Mouse (Mus musculus) heart, postnatal 25 days (tissue): ENCODE measurements around the gene Kank1. TPM values are rescaled to one million over a fixed set of nuclear protein-coding genes. Genes with fewer than 3 reads are reported as not detected.

Experiments
- DNase-seq: peaks from one replicate; pipeline ENCODE4 v3.0.0; 2022; ENCODE audit warnings: low spot score
- intact Hi-C: fragments of 180-260 bp; cut with DNase I; formaldehyde crosslinking; loops from one replicate; pipeline ENCODE4 v1.15.1; 2025
- total RNA-seq, 2 experiments: library from RNA; stranded (reverse); gene quantifications; 2 replicates each; pipeline ENCODE4 v1.2.3; 2021

Kank1 gene
- total RNA-seq, 2 experiments from 2014 or later = 42.4 to 43.5 TPM

DNA sequence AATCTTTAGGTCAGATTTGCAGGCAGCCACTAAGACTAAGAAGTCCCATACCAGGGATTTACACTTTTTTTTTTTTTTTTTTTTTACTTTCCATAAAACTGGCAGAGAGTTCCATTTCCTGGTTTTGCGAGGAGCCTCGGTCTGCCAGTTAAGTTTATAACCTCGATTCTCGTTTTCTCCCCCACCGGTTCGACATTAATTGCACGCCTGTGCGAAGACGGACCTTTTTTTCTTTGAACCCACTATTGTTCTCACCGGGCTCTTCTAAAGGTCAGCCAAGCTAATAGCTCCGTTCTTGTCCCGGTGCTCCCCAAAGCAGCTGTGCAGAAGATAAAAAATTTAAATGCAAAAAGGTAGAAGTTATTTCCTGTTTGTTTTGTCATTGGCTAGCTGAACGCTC is 12.5 kb downstream of the Kank1 start:
- intact Hi-C loops = no loop called here
- DNase-seq = no peak

DNA sequence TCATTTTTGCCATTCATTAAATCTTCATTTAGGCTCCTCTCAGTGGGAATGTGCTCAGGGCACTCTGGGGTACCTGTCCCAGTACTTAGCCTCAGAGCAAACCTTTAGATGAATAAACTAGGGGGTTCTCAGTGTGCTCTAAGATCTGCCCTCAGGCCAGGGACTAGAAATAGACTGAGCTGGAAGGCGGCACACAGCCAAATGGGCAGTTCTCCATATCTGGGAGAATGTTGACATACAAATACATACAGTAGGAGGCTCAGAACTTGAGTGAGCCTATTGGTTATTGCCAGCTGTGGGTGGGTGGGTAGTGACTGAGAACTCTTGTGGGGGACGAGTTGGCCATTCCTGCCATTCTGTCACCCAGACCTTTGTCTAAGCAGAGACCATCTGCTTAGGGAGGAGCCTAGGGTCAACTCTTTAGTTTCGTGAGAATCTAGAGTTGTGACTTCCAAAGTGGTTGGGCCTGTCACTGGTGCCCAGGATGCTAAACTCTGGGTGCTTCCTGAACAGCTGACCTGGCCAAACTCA is 14.9 kb downstream of the Kank1 start:
- no peak for DNase-seq
- intact Hi-C loops = no loop called here

DNA sequence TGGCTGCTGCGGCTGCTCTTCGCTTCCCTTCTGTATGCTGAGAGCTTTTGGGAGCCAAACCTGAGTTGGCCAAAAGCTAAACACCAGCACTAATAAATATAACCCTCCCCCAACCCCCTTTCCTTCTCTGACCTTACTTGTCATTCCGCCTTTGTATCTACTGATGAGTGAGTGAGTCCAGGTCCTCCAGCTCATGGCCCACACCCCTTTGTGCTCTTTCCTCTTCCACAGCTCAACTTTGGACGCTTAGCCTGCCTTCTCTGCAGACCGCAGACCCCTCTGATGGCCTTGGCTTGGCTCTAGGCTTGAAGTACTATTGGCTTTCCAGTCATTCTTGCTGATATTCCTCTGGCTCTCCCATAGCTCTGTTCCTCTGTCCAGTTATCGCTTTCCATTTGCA is 16.4 kb downstream of the Kank1 start:
- no peak for DNase-seq

DNA sequence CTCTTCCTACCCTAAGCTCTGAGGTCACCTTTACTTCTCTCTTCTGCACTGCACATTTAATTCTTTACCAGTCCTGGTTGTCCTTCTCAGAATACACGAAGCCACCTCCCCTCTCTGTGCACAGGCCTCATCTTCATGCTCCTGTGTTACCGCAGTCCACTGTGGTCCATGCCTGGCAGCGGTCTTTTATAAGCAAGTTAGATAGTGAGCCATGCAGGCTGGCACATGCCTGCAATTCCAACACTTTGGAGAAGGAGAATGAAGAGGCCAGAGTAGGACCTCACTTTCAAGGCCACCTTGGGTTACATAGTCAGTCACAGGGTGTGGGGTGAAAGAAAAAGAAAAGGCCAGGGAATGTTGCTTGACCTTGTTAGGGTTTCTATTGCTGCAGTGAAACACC is 16.9 kb downstream of the Kank1 start:
- intact Hi-C loops = no loop called here
- DNase-seq = no peak

More for the DNA sequence above, 16.4 kb downstream of the Kank1 start:
- intact Hi-C loops = no loop called here

DNA sequence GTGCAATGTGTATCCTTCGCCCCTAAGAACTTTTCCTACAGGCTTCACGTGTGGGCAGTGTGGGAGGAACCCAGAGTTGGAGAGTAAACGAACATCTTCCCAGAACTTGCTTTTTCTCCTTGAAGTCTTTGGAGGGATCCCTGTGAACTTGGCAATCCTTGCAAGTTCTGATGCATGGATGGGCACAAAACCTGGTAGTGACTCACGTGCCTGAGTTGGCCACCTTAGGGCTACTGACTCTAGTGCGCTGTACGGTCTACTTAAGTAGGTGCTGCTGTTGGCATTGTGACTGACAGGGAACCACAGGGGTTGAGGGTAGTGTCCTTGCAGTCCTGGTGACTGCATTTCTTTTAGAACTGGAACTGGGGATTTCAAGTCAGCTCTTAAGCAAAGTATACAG is 21.5 kb downstream of the Kank1 start:
- intact Hi-C loops = no loop called here
- DNase-seq = no peak

DNA sequence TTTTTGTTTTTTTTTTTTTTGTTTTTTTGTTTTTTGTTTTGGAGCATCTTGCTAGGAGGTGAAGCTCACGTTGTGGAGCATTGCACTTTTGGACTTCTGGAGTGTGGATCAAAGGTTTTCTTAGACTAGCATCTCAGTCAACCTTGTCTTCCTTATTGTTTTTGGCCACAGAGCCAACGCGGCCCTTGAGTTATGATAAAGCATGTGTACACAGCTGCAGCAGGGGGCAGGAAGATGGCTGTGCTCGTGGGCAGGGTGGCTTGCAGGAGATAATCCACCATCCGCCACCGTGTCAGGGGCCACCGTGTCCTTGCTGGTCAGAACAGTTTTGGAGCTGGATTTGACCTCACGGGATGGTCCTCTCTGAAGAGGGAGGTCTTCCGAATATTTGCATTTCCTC is 29.4 kb downstream of the Kank1 start:
- intact Hi-C loops = no loop called here

DNA sequence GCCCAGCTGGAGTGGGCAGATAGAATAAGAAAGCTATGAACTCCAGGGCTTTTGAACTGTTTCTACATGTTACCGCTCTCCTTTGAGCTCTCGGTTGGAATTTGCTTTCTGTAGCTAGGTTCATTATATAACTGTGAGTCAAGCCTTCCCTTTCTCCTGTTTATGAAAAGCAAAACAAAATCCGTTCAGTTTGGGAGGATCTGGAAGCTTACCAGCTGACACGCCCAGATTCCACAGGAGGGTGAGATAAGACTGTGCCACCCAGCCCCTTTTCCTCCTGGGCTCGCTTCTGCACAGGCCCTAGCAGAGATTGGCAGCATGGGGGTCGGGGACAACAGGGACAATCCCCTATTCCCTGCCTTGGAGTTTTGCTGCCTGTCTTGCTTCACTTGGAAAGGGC is 30.5 kb downstream of the Kank1 start:
- DNase-seq = peak; percentile 7

More for the DNA sequence above, 29.4 kb downstream of the Kank1 start:
- no peak for DNase-seq

DNA sequence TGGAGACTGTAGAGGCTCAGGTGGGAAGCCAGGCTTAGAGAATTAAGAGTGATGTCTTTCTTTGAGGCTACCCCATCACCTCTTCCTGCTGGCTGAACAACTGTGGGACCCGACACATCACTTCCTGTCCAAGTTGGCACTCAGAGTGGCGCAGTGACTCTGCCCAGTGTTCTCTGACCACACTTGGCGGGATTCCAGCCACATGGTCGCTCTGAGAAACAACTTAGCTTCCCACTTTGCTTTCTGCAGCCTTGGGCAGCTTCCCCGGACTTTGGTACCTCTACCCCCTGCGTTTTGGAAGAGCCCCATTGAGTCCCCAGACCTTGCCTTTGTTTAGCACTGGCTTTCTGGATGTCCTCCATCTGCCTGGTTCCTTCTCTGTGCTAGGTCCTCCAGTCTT is 31.8 kb downstream of the Kank1 start:
- intact Hi-C loops = no loop called here
- peak; percentile 5 for DNase-seq

More for the DNA sequence above, 30.5 kb downstream of the Kank1 start:
- intact Hi-C loops = no loop called here

DNA sequence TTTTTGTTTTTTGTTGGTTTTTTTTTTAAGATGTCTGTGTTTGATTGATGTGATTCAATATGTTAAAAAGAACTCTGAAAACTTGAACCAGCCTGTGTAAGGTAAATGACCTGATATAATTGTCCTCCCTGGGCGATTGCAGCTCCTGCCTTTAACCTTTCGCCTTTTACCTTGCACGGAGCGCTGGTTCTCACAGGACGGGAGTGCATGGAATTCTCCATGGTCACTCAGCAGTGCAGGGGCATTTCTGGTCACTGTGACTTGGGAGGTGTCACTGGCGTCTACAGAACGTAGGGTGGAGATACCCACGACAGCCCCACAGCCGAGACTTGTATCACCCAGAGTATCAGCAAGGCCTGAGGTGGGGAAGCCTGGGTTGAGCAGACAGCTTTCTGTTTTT is 34.8 kb downstream of the Kank1 start:
- DNase-seq = no peak

DNA sequence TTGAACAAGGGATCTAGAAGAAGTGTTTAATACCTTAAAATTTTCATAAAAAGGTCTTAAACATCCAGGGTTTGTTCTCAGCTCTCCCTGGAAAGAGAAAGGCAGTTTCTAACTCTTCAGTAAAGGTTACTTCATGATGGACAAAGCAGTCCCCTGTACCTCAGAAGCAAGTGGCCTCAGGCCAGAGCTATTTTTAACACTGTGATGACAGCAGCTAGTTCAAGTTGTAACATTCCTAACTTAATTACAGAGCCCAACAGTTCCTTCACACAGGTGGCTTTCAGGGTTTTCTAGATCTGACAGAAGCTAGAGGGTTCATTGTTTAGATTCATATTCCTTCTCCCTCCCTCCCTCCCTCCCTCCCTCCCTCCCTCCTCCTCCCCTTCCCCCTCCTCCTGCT is 36.4 kb downstream of the Kank1 start:
- no peak for DNase-seq
- intact Hi-C loops = no loop called here

More for the DNA sequence above, 34.8 kb downstream of the Kank1 start:
- intact Hi-C loops = no loop called here

DNA sequence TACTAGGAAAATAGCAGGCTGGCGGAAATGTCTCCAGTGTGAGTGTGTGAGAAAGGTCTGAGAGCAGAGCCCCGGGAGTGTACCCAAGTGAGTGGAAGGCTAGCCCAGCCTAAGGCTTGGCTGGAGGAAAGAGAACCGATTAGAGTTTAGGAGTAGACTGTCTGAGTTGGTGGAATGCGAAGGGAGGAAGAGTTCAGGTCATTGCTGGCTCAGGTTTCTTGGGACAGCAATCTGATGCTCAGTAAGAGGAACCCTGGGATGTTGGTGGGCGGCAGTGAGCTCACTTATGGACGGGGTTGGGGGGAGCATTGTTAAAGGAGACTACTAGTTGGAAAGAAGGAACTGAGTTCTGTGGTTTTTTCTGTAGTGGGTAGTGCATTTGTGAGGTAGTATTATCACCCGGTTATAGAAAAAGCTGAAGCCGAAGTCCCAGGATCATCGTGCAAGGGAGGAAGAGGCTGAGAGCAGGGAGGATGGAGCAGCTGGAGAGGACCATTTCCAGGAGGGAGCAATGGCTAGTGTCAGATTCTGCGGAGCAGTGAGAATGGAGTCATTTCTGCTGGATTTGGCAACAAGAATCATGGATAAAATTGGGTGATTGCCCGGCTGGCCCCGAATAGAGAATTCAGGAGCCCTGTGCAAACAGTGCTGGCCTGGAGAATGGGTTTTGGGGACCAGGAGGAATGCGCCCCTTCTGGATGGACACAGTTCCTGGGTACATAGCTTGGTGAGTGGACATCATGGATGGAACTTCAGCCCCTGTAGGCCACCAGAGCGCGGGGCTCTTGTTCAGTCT is 40.0 kb downstream of the Kank1 start:
- DNase-seq = no peak
- intact Hi-C loops = no loop called here

DNA sequence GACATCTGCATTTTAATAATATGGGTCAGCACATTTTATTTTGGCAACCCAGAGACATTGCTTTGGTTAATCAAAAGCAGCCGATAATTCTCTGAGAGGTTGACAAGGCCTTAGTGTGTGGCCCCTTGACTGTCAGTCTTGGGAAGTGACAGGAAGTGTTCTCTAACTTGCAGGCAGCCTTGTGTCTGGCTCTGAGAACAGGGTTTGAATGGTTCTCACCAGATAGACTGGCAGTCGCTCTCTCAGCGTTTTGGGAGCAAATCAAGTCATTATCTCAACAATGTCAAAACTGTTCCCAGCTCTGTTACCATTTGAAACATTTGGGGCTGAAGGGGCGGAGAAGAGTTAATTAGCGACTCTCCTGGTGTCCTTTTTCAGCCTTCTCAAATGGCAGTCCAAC is 41.0 kb downstream of the Kank1 start:
- no peak for DNase-seq

DNA sequence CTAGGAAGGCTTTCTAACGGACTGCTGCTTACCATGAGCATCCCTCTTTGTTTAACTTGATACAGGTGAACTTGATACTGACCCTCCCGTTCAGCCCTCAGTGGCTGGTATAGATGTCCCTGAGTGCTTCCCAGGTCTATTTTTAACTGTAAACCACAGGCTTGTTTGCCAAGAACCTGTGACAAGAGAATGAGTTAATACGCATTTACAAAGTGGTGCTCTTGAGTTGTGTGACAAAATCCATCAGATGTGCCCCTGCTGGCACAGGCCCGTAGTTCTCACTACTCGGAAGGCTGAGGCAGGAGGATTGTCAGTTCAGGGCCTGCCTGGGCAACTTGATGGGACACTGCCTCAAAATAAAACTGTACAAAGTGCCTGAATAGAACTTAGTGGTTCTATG is 42.8 kb downstream of the Kank1 start:
- DNase-seq = no peak
- intact Hi-C loops = no loop called here

More for the DNA sequence above, 41.0 kb downstream of the Kank1 start:
- intact Hi-C loops = no loop called here

DNA sequence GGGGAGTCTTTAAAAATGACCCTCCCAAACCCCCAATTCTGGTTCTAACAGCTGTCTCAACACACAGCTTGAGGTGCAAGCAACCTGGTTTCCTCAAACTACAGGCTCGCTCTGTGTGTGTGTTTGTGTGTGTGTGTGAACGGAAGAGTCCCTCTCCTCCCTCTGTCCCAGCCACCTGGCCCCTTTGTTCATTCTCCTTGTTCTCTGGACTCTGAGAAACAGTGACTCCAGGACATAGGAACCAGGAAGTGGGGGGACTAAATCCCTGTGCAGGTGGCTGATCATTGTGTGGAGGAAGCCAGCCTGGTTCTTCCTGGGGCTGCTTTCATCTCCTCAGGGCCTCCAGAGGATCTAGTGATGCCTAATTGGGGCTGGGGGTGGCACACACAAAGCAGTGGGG is 46.9 kb downstream of the Kank1 start:
- DNase-seq = no peak
- intact Hi-C loops = no loop called here

DNA sequence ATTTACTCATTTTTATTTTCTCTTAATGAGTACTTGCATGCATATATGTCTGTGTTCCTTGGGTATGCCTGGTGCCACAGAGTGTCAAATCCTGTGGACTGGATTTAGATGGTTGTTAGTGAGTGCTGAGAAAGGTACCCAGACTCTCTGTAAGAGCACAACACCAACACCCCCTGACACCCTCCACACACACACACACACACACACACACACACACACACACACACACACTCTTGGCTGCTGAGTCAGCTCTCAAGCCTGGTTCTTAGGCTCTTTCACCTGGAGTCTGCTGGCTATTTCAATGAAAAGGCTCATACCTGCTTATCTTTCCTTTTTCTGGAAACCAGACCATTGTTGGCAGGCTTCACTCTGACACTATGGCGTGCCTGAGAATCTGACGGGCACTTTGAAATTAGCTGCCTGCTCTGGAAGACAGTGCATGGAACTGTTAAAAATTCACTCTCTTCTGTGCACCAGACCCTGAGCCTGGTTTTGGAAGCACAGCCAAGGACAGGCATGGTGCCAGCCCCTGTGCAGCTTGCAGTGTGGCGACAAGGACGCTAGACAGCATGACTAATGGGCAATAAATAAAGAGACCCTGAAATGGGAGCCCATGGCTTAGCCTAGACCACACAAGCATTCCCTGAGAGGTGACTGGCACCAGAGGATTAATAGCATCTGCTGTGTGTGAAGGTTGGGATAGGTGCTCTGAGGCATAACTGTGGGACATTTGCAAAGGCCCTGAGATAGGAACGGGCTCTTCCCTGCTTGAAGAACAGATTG is 49.2 kb downstream of the Kank1 start:
- intact Hi-C loops = loop anchor here (1.0 kb wide), 1 partner anchor 15 kb away; no protein-coding TSS in a partner anchor
- DNase-seq = no peak

DNA sequence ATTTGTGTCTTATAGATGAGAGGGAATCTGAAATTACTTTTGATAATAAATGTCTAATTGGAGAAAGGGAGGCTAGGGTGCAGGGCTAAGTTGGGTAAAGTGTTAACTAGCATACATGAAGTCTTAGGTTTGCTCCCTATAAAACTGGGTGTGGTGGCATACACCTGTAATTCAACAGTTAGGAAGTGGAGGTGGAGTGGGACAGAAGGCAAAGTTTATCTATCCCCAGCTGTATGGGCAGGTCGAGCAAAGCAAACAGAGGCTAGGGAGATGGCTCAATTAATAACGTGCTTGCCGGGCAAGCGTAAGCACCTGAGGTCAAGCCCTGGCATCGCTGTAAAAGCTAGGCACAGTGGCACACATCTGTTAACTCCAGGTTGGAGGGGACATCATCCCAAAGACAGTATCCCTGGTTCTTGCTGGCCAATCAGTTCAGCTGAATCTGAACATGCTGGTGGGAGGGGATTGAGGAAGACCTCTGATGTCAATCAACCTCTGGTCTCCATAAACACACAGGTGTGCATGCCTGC is 54.3 kb downstream of the Kank1 start:
- DNase-seq = no peak
- intact Hi-C loops = no loop called here

DNA sequence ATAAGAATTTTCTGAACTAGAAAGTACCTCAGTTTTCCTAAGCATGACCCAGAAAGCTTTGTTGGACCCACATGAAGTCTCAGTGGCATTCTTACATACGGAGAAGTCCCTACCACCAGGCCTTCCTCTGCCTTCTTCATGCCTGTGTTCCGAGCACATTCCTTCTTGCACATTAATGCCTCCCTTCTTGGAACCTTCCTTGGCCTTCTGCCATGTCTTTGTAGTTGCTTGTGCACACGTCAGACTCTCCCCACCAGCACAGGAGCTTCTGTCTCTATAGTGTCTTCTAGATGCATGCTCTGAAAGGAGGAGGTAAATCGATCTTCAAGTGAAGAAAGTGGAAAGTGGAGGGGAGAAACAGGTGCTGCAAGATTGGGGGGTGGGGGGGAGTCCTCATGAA is 58.4 kb downstream of the Kank1 start:
- no peak for DNase-seq
- intact Hi-C loops = no loop called here

DNA sequence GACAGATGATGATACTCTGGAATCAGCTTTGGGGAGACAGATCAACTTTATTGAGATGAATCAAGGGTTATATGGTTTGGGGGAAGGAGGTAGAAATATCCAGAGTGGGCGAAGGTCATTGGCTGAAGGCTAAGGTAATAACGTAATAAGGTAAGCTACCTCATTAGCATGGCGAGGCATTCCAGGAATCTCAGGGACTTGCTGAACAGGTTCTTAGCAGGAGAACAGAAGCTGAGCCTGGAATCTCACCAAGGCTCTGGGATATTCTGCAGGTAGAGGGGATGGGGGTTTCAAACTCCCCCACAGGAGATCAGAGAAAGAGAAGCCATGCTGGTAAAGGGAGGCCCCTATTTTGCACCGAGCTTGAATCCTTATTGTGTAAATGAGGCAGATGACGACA is 60.5 kb downstream of the Kank1 start:
- DNase-seq = no peak
- intact Hi-C loops = no loop called here

DNA sequence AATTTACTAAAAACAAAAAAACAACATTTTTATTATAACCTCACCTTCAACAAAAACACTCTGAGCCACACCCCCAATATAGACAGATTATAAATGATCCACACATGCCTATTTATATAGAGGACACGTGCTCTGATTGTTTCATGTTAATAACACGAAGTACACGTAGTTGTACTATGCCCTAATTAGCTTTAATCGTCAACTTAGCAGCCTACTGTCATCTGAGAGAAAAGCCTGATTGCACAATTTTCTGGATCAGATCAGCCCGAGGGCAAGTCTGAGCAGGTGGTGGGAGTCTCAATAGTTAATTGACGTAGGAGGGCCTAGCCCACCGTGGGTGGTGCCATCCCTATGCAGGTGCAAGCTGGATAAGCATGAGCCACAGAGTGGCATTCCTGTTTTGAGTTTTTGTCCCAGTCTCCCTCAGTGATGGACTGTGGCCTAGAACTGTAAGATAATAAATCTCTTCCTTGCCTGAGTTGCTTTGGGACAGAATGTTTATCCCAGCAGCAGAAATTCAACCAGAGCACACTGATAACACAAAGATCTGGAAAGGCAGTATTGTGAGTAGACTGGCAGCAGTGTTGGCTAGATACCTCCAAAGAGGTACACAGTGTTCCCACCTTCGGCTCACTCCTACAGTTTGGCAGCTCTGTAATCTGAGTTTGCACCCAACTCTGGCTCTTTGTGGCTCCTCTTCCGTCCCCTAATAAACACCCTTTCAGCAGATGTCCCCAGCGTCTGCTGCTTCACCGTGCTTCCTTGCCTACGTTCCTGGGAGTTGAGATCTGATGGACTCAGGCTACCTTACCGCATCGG is 63.3 kb downstream of the Kank1 start:
- intact Hi-C loops = no loop called here
- no peak for DNase-seq

DNA sequence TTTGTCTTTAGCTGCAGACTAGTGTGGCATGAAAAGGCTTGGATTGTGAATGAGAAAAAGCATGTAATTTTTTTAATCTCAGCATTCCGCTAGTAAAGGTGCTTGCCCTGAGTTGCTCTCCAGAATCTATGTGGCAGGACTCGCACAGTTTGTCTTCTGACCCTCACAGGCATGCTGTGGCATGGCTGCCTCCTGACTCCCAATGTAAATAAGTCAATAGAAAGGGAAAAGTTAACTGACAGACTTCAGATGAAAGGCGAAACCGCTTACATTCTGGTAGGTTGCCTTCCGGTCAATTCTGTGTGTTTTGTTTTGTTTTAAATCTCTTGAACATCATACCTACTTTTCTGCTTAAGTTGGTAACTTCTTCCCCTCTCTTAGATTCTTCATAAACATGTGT is 64.4 kb downstream of the Kank1 start:
- intact Hi-C loops = loop anchor here (1.0 kb wide), 1 partner anchor 16 kb away; no protein-coding TSS in a partner anchor
- no peak for DNase-seq
